Mouse (Mus musculus) embryo, embryonic 9.5 days (tissue): Measurements from ENCODE around the gene Olfr26.
"Not testable (repeated sequence)": the region's sequence is repeated elsewhere in the genome, so short reads cannot be mapped to it uniquely, and the experiment has no call there.

Experiments
- DNase-seq: peaks from one replicate; pipeline ENCODE4 v3.0.0-alpha.2; 2017; ENCODE audit errors: extremely low spot score

The Olfr26 gene

GRCm38 (mm10) chr9:38854760-38855159 lies at the start of gene Olfr26:
TSS of gene Olfr26 (plus strand) at chr9:38855060.
- DNase-seq: no peak

- no peak for DNase-seq
Measured at GRCm38 (mm10) chr9:38805696-38806095, 49.2 kb upstream of the Olfr26 start.

GRCm38 (mm10) chr9:38814314-38814713 lies 40.5 kb upstream of the Olfr26 start, which contains the start of gene Olfr922:
TSS of gene Olfr922 (plus strand) at chr9:38814614.
- no peak for DNase-seq

- no peak for DNase-seq
Measured at GRCm38 (mm10) chr9:38815458-38815986, 39.3 kb upstream of the Olfr26 start.

GRCm38 (mm10) chr9:38826245-38826644 lies 28.6 kb upstream of the Olfr26 start, which contains the start of gene Olfr923:
TSS of gene Olfr923 (plus strand) at chr9:38826545.
- DNase-seq: no peak

- DNase-seq: no peak
Measured at GRCm38 (mm10) chr9:38833027-38833426, 21.8 kb upstream of the Olfr26 start.

- DNase-seq: no peak
Measured at GRCm38 (mm10) chr9:38844149-38844548, 10.7 kb upstream of the Olfr26 start, which contains the start of gene Olfr924. TSS of gene Olfr924 (plus strand) at chr9:38844449.

GRCm38 (mm10) chr9:38874880-38875279 lies 20.0 kb downstream of the Olfr26 start:
- not testable (repeated sequence) for DNase-seq

GRCm38 (mm10) chr9:38876826-38877225 lies 22.0 kb downstream of the Olfr26 start, which contains the start of gene Olfr926:
TSS of gene Olfr926 (plus strand) at chr9:38877126.
- DNase-seq: no peak
